Mouse (Mus musculus): ENCODE results near the gene Sdf2. TPM values are rescaled to one million over a fixed set of nuclear protein-coding genes. Genes with fewer than 3 reads are reported as not detected.
"Not testable (repeated sequence)": the region's sequence is repeated elsewhere in the genome, so short reads cannot be mapped to it uniquely, and the experiment has no call there.

Gene Sdf2
- polyA plus RNA-seq, 1 experiment from 2014 or later: 90.0 TPM

DNA sequence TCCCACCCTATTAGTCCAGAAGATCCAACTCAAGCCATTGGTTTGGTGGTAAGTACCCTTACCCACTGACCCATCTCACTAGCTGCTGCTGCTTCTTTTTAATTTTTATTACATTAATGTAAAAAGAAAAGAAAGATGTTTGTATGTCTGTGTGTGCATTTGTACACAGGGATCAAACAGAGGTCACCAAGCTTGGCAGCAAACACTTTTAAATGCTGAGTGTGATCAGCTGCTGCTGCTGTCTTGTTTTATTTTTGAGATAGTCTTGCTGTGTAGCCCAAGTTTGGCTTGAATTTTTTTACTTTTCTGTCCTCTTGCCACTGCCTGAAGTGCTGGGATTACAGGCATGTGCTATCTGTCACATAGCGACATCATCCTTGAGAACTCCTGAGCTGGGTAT is 30.1 kb downstream of the Sdf2 start:
- WGBS: 94% methylated on average over 1 of the region's 1 CpGs
- H3K9me3 ChIP-seq: no peaks in the 10 kb centered on the region
- H3K4me1 ChIP-seq: no peaks in the 10 kb centered on the region
- H3K36me3 ChIP-seq (replicated peaks): peaks cover 92% of the 10 kb centered on the region
- H3K4me3 ChIP-seq: no peak overlapping the region
- H3K27me3 ChIP-seq (replicated peaks): no peaks in the 10 kb centered on the region
- no peak for ATAC-seq (replicated peaks)
- no peak overlapping the region for H3K4me2 ChIP-seq
- H3K9ac ChIP-seq: no peak overlapping the region
- H3K27ac ChIP-seq: no peak overlapping the region

DNA sequence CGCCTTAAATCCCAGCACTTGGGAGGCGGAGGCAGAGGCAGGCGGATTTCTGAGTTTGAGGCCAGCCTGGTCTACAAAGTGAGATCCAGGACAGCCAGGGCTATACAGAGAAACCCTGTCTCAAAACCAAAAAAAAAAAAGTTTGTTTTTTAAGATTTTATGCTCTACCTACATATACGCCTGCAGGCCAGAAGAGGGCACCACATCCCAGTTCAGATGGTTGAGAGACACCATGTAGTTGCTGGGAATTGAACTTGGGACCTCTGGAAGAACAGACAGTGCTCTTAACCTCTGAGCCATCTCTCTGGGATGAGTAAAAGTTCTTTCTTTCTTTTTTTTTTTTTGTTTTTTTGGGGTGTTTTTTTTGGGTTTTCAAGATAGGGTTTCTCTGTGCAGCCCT is 30.6 kb downstream of the Sdf2 start:
- not testable (repeated sequence) for H3K27ac ChIP-seq; H3K27me3 ChIP-seq (replicated peaks); H3K4me2 ChIP-seq; H3K4me1 ChIP-seq; H3K4me3 ChIP-seq; H3K9ac ChIP-seq; H3K9me3 ChIP-seq; ATAC-seq (replicated peaks)
- peaks cover 94% of the 10 kb centered on the region for H3K36me3 ChIP-seq (replicated peaks)
- WGBS: 97% methylated on average over 4 of the region's 4 CpGs

DNA sequence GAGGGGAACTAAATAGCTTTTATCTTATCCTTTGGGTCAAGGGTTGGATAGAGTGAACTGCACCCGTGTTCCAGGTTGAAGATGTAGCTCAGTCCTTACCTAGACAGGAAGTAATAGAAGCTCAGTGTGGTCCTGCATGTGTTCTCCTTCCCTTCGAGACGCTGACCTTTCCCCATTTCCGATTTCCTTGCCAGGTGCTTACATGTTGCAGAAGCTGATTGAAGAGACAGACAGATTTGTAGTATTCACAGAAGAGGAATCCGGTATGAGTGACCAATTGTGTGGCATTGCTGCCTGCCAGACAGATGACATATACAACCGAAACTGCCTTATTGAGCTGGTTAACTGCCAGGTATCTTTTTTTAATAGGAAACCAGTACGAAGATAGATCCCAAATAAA is 33.3 kb downstream of the Sdf2 start:
- H3K36me3 ChIP-seq (replicated peaks): peaks cover 88% of the 10 kb centered on the region
- ATAC-seq (replicated peaks): no peak
- no peaks in the 10 kb centered on the region for H3K4me1 ChIP-seq
- H3K4me2 ChIP-seq: no peak overlapping the region
- WGBS: 94% methylated on average over 7 of the region's 7 CpGs
- H3K4me3 ChIP-seq: no peak overlapping the region
- no peaks in the 10 kb centered on the region for H3K9me3 ChIP-seq
- no peak overlapping the region for H3K9ac ChIP-seq
- no peak overlapping the region for H3K27ac ChIP-seq
- no peaks in the 10 kb centered on the region for H3K27me3 ChIP-seq (replicated peaks)

DNA sequence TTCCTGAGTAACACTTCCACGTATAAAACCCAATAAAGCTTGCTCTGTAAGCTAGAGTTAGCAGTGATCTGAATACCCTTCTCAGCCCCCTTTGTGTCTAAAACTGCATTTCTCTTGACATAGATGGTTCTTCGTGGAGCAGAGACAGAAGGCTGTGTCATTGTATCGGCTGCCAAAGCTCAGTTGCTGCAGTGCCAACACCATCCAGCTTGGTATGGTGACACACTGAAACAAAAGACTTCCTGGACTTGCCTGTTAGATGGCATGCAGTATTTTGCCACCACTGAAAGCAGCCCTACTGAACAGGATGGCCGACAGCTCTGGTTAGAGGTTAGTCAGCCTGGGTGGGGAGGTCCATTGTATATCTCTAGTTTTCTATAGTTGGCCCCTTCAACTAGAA is 34.0 kb downstream of the Sdf2 start:
- no peaks in the 10 kb centered on the region for H3K4me1 ChIP-seq
- H3K4me3 ChIP-seq: no peak overlapping the region
- H3K4me2 ChIP-seq: no peak overlapping the region
- H3K9me3 ChIP-seq: no peaks in the 10 kb centered on the region
- H3K36me3 ChIP-seq (replicated peaks): peaks cover 89% of the 10 kb centered on the region
- WGBS: 87% methylated on average over 4 of the region's 4 CpGs
- no peak for ATAC-seq (replicated peaks)
- H3K9ac ChIP-seq: no peak overlapping the region
- H3K27me3 ChIP-seq (replicated peaks): no peaks in the 10 kb centered on the region
- H3K27ac ChIP-seq: no peak overlapping the region

DNA sequence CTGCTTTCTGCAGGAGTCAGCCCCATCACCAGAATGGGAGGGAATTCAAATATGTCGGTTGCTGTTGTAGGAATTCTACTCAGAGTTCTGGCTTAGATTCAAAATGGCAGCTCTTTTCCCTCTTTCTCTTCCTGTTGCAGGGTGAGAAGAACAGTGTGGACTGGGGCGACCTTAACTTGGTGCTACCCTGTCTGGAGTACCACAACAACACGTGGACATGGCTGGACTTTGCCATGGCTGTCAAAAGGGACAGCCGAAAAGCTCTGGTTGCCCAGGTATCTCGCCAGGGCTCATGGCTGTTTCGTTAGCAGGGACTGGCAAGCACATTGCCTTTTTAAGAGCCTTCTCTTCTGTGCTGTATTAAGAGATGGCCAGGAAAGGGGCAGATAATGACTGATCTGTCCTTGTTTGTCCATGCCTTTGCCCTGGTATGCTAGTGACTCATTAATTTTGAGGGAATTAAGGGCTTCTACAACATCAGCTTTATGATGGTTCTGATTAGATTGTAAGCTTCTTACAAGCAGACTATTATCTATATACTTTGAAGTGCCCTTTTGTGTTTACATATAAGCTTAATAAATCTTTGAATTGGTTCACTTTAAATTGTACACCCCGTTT is 43.7 kb downstream of the Sdf2 start:
- H3K9me3 ChIP-seq: no peaks in the 10 kb centered on the region
- H3K36me3 ChIP-seq (replicated peaks): peaks cover 73% of the 10 kb centered on the region
- no peaks in the 10 kb centered on the region for H3K27me3 ChIP-seq (replicated peaks)
- ATAC-seq (replicated peaks): no peak
- no peak overlapping the region for H3K4me3 ChIP-seq
- no peak overlapping the region for H3K4me2 ChIP-seq
- no peak overlapping the region for H3K9ac ChIP-seq
- no peaks in the 10 kb centered on the region for H3K4me1 ChIP-seq
- 90% methylated on average over 7 of the region's 7 CpGs for WGBS
- H3K27ac ChIP-seq: no peak overlapping the region

DNA sequence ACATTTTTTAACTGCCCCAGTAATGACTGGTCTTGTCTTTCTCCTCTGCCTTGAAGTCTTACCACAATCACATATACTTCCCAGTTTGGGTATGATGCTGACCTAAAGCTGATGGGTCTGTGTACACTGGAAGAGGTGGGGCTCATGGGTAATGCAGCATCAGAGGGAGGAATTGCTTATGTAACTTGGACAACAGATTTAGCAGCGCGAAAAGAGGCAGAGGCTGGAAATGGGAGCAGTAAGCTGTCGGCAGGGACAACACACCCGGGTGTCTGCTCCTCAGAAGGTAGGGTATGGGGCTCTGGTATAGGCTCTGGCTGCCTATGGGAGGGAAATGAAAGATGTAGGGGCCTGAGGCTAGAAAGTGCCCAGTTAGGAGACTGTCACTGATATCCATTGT is 45.1 kb downstream of the Sdf2 start, which contains the start of gene BC030499:
Gene BC030499, plus strand, starts transcription at position 188 of the 400 bp plus-strand sequence.
- Histone ChIP-seq H3K36me3 (replicated peaks) (peaks cover 59% of the 10 kb centered on the region), H3K4me2 (no peak within 1 kb of the TSS), H3K4me1 (no peaks in the 10 kb centered on the region), H3K9ac (no peak within 1 kb of the TSS), H3K9me3 (no peaks in the 10 kb centered on the region), H3K27ac (no peak within 1 kb of the TSS), H3K4me3 (no peak within 1 kb of the TSS), H3K27me3 (replicated peaks) (no peaks in the 10 kb centered on the region)
- WGBS: 89% methylated on average over 4 of the region's 4 CpGs
- no peak for ATAC-seq (replicated peaks)

DNA sequence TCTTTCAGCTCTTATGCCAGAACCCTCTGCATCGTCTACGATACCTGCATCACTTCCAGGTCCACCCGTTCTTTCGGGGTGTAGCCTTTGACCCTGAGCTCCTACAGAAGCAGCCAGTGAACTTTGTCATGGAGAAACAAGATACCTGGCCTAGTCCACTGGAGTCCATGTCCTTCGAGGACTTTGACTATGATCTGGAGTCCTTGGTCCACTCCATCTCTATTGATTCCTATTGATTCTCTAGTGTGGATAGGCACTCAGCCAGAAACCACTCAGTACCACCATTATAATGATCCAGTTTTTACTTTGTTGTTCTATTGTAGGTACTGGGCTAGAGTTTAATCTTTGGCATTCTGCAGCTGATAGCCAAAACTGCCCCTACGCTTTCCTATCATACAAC is 49.0 kb downstream of the Sdf2 start:
- no peak overlapping the region for H3K27ac ChIP-seq
- WGBS: 96% methylated on average over 6 of the region's 6 CpGs
- no peak overlapping the region for H3K9ac ChIP-seq
- H3K9me3 ChIP-seq: no peaks in the 10 kb centered on the region
- no peaks in the 10 kb centered on the region for H3K4me1 ChIP-seq
- peaks cover 26% of the 10 kb centered on the region for H3K36me3 ChIP-seq (replicated peaks)
- H3K4me3 ChIP-seq: no peak overlapping the region
- no peak overlapping the region for H3K4me2 ChIP-seq
- ATAC-seq (replicated peaks): no peak
- no peaks in the 10 kb centered on the region for H3K27me3 ChIP-seq (replicated peaks)

DNA sequence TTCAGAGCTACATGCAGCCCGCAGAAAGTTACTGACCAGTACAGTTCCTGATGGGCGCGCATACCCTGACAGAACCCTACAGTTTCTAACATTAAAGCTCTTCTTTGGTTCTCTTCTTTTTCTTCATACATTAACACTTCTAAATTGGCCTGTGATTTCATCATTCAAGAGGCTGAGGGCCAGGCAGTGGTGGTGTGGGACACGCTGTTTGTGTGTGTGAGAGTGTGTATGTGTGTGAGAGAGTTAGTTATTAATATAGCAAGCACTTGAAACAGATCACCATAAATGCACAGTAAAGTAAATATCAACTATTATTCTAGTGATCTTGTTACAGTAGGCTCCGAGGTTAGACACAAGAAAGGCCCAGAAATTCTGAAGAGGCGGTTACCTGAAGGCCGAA is 55.4 kb downstream of the Sdf2 start:
- Histone ChIP-seq H3K4me1 (peaks cover 12% of the 10 kb centered on the region), H3K27ac (peak overlapping the region; percentile 68; the same call in 1 of the 2 replicates), H3K27me3 (replicated peaks) (no peaks in the 10 kb centered on the region), H3K9ac (peak overlapping the region; percentile 55), H3K9me3 (no peaks in the 10 kb centered on the region), H3K36me3 (replicated peaks) (no peaks in the 10 kb centered on the region), H3K4me2 (peak overlapping the region; percentile 100), H3K4me3 (peak overlapping the region; percentile 58)
- WGBS: 68% methylated on average over 7 of the region's 7 CpGs
- peak; percentile 54 for ATAC-seq (replicated peaks)

DNA sequence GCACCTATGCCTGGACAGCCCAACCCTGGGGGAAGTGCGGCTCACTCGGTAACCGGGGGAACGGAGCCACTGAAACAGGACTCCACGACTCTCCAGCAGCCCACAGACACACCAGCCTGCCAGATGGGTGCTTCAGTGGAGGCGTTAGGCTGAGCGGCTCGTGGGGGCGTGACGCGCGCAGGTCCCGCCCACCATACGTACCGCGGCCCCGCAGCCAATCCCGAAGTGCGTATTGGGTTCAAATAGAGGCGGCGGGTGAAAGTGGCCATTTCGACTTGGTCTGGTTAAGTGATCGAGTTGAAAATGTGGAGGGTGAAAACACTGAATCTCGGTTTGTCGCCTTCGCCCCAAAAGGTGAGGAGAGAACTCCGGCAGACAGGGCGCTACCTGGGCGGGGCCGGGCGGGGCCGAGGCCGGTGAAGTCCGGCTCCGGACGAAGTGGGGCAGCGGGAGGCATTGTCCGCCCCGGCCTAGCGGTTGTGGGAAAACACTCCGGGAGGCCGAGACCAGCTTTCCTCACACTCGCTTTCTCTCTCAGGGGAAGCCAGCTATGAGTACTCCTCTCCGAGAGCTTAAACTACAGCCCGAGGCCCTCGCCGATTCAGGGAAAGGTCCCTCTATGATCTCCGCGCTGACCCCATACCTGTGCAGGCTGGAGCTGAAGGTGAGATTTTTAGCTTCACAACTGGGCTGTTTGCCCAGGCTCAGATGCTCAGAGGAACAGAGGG is 56.0 kb downstream of the Sdf2 start, which contains the start of gene Spag5:
Gene Spag5, plus strand, starts transcription at position 173 of the 728 bp plus-strand sequence.
- H3K4me2 ChIP-seq: peak within 1 kb of the TSS; percentile 100
- H3K9me3 ChIP-seq: no peaks in the 10 kb centered on the region
- under 1% methylated on average over 49 of the region's 49 CpGs for WGBS
- H3K4me3 ChIP-seq: peak within 1 kb of the TSS; percentile 58
- H3K36me3 ChIP-seq (replicated peaks): no peaks in the 10 kb centered on the region
- peaks cover 12% of the 10 kb centered on the region for H3K4me1 ChIP-seq
- ATAC-seq (replicated peaks): peak; percentile 99
- peak within 1 kb of the TSS; percentile 55 for H3K9ac ChIP-seq
- H3K27me3 ChIP-seq (replicated peaks): no peaks in the 10 kb centered on the region
- H3K27ac ChIP-seq: peak within 1 kb of the TSS; percentile 68; the same call in 1 of the 2 replicates

Other genes with a start within 250 kb of the Sdf2 start
- gene Dhrs13, start 213.5 kb upstream of the Sdf2 start, polyA plus RNA-seq (2015; fragmentation: Nextera tagmentation; extraction: Ambion mirVana): 51.8 and 52.7 TPM in 2 replicates
- 76.7 and 80.4 TPM in 2 replicates for gene Flot2, start 207.8 kb upstream of the Sdf2 start, polyA plus RNA-seq (2015; fragmentation: Nextera tagmentation; extraction: Ambion mirVana)
- 31.7 and 33.5 TPM in 2 replicates for gene Eral1, start 165.4 kb upstream of the Sdf2 start, polyA plus RNA-seq (2015; fragmentation: Nextera tagmentation; extraction: Ambion mirVana)
- gene Fam222b, start 151.1 kb upstream of the Sdf2 start, polyA plus RNA-seq (2015; fragmentation: Nextera tagmentation; extraction: Ambion mirVana): 33.0 and 33.4 TPM in 2 replicates
- gene Traf4, start 80.2 kb upstream of the Sdf2 start, polyA plus RNA-seq (2015; fragmentation: Nextera tagmentation; extraction: Ambion mirVana): 101 and 107 TPM in 2 replicates
- gene Nek8, start 69.1 kb upstream of the Sdf2 start, polyA plus RNA-seq (2015; fragmentation: Nextera tagmentation; extraction: Ambion mirVana): 6.5 and 7.3 TPM in 2 replicates
- 7.4 and 7.6 TPM in 2 replicates for gene Tlcd1, start 69.0 kb upstream of the Sdf2 start, polyA plus RNA-seq (2015; fragmentation: Nextera tagmentation; extraction: Ambion mirVana)
- 695 and 703 TPM in 2 replicates for gene Rpl23a, start 62.2 kb upstream of the Sdf2 start, polyA plus RNA-seq (2015; fragmentation: Nextera tagmentation; extraction: Ambion mirVana)
- 56.3 and 61.5 TPM in 2 replicates for gene Rab34, start 57.3 kb upstream of the Sdf2 start, polyA plus RNA-seq (2015; fragmentation: Nextera tagmentation; extraction: Ambion mirVana)
- 1.7 and 2.2 TPM in 2 replicates for gene Proca1, start 52.4 kb upstream of the Sdf2 start, polyA plus RNA-seq (2015; fragmentation: Nextera tagmentation; extraction: Ambion mirVana)
- gene Supt6, start 241 bp downstream of the Sdf2 start, polyA plus RNA-seq (2015; fragmentation: Nextera tagmentation; extraction: Ambion mirVana): 30.0 and 31.7 TPM in 2 replicates
- 55.0 and 62.3 TPM in 2 replicates for gene 2610507B11Rik, start 16.0 kb downstream of the Sdf2 start, polyA plus RNA-seq (2015; fragmentation: Nextera tagmentation; extraction: Ambion mirVana)
- 0.11 and 0.28 TPM in 2 replicates for gene BC030499, start 45.1 kb downstream of the Sdf2 start, polyA plus RNA-seq (2015; fragmentation: Nextera tagmentation; extraction: Ambion mirVana)
- 6.9 and 9.6 TPM in 2 replicates for gene Spag5, start 55.8 kb downstream of the Sdf2 start, polyA plus RNA-seq (2015; fragmentation: Nextera tagmentation; extraction: Ambion mirVana)
- 84.9 and 129 TPM in 2 replicates for gene Aldoc, start 77.2 kb downstream of the Sdf2 start, polyA plus RNA-seq (2015; fragmentation: Nextera tagmentation; extraction: Ambion mirVana)
- gene Pigs, start 82.7 kb downstream of the Sdf2 start, polyA plus RNA-seq (2015; fragmentation: Nextera tagmentation; extraction: Ambion mirVana): 71.5 and 76.6 TPM in 2 replicates
- 80.8 and 89.7 TPM in 2 replicates for gene Unc119, start 97.7 kb downstream of the Sdf2 start, polyA plus RNA-seq (2015; fragmentation: Nextera tagmentation; extraction: Ambion mirVana)
- gene Foxn1, start 140.8 kb downstream of the Sdf2 start, polyA plus RNA-seq (2015; fragmentation: Nextera tagmentation; extraction: Ambion mirVana): not detected in 2 replicates
- gene Slc13a2, start 176.5 kb downstream of the Sdf2 start, polyA plus RNA-seq (2015; fragmentation: Nextera tagmentation; extraction: Ambion mirVana): not detected in 2 replicates
- 23.6 and 23.7 TPM in 2 replicates for gene Slc46a1, start 220.0 kb downstream of the Sdf2 start, polyA plus RNA-seq (2015; fragmentation: Nextera tagmentation; extraction: Ambion mirVana)